Mouse (Mus musculus) forebrain, embryonic 11.5 days (tissue): ENCODE measurements around the gene Zfp459. TPM values are rescaled to one million over a fixed set of nuclear protein-coding genes. Genes with fewer than 3 reads are reported as not detected.

Experiments used
- ATAC-seq: fragments of 200-750 bp; cut with Nextera tagmentation; replicated peaks from 2 replicates; pipeline ENCODE4 v1.8.0; 2017; ENCODE audit warnings: moderate TSS enrichment; ENCODE audit not compliant: low FRiP score
- DNase-seq: peaks from one replicate; pipeline ENCODE4 v3.0.0-alpha.2; 2017; ENCODE audit warnings: low spot score
- H3K27ac ChIP-seq: fragments of 300-500 bp; sonication (generic); 2 replicates; pipeline ENCODE4 v1.5.1; 2014; ENCODE audit warnings: low read depth, low read length
- H3K27me3 ChIP-seq: fragments of 300-500 bp; sonication (generic); 2 replicates; pipeline ENCODE4 v1.6.1; 2014; ENCODE audit warnings: mild to moderate bottlenecking, low read length, mixed read lengths; ENCODE audit not compliant: control insufficient read depth, insufficient read depth
- H3K36me3 ChIP-seq: fragments of 300-500 bp; sonication (generic); 2 replicates; pipeline ENCODE4 v1.6.1; 2014; ENCODE audit warnings: mild to moderate bottlenecking, low read length, moderate library complexity, mixed read lengths; ENCODE audit not compliant: control insufficient read depth, insufficient read depth
- H3K4me1 ChIP-seq: fragments of 300-500 bp; sonication (generic); replicated peaks from 2 replicates; pipeline ENCODE4 v1.6.1; 2014; ENCODE audit warnings: low read length, mixed read lengths; ENCODE audit not compliant: control insufficient read depth, insufficient read depth
- H3K4me2 ChIP-seq: fragments of 300-500 bp; sonication (generic); 2 replicates; pipeline ENCODE4 v1.6.1; 2014; ENCODE audit warnings: low read depth, mild to moderate bottlenecking, low read length, moderate library complexity, mixed read lengths; ENCODE audit not compliant: severe bottlenecking
- H3K4me3 ChIP-seq: fragments of 300-500 bp; sonication (generic); 2 replicates; pipeline ENCODE4 v1.5.1; 2014; ENCODE audit warnings: low read depth, low read length
- H3K9ac ChIP-seq: fragments of 300-500 bp; sonication (generic); 2 replicates; pipeline ENCODE4 v1.6.1; 2014; ENCODE audit warnings: low read length
- H3K9me3 ChIP-seq: fragments of 300-500 bp; sonication (generic); 2 replicates; pipeline ENCODE4 v1.6.1; 2016; ENCODE audit warnings: low read length, mixed read lengths; ENCODE audit not compliant: control insufficient read depth
- WGBS: fragments of 180-500 bp; shearing (Covaris S2); extraction: QIAGEN DNeasy Blood & Tissue Kit; methylation state at CpG from one replicate; pipeline ENCODE4 v1.1.7; 2014; 5-methylcytosine and 5-hydroxymethylcytosine counted together
- polyA plus RNA-seq: library from polyadenylated mRNA; unstranded; fragments of >200 nt; fragmentation: Nextera tagmentation; extraction: Ambion mirVana; gene quantifications from 2 replicates; pipeline ENCODE4 v1.2.1, GENCODE M21; 2014

Gene Zfp459
- polyA plus RNA-seq, 1 experiment from 2014 or later: 0.76 TPM

DNA sequence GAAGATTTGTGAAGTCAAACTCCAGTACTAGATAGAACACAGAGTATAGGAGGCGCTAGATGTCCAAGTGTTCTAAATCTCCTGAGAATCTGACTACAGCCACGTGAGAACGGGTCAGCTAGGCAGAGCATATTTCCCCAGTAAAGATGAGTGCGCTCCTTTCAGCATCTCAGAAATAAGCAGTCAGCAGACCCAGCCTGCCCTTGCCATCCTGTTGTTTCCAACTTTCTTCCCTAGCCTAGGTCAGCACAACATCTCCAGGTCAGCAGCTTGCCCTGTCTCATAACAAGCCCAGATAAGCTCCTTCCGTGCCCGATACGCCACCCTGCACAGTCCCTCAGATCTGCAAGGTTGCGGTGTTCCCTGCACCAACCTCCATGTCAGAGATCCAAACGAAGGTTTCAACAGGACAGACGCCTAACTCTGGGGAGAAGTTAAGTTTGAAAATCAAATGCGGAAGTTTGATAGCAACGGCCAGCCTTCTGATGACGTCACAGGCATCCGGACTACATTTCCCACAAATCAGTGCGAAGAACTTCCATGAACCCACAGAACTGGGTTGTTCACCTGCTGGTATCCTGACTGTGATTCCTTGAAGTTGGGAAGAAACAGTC is 61.0 kb downstream of the Zfp459 start, which contains the start of the genes Gm28044 and Zfp953:
TSS of gene Gm28044 (minus strand) at position 406 of the 614 bp plus-strand sequence.
TSS of gene Zfp953 (minus strand) at position 475 of the 614 bp plus-strand sequence.
- ATAC-seq (peak; percentile 92), DNase-seq (peak; percentile 86)
- Histone ChIP-seq H3K27ac (no peak within 1 kb of the TSS), H3K9me3 (no peaks in the 10 kb centered on the region), H3K9ac (peak within 1 kb of the TSS; percentile 68), H3K4me3 (peak within 1 kb of the TSS; percentile 56), H3K27me3 (no peaks in the 10 kb centered on the region), H3K4me1 (peaks cover 2% of the 10 kb centered on the region; the same call in 1 of the 2 replicates), H3K36me3 (no peaks in the 10 kb centered on the region), H3K4me2 (peak within 1 kb of the TSS; percentile 56)
- WGBS: 2% methylated on average over 15 of the region's 15 CpGs

Other genes with a start within 250 kb of the Zfp459 start
- 4.6 and 5.2 TPM in 2 replicates for gene Rsl1, start 248.2 kb downstream of the Zfp459 start, polyA plus RNA-seq
- 2.1 and 2.3 TPM in 2 replicates for gene Zfp455, start 226.9 kb downstream of the Zfp459 start, polyA plus RNA-seq
- gene Zfp458, start 143.0 kb downstream of the Zfp459 start, polyA plus RNA-seq: 1.5 and 1.9 TPM in 2 replicates
- 0.36 and 0.56 TPM in 2 replicates for gene Zfp457, start 114.9 kb downstream of the Zfp459 start, polyA plus RNA-seq
- gene Zfp595, start 88.8 kb downstream of the Zfp459 start, polyA plus RNA-seq: 1.7 and 2.3 TPM in 2 replicates
- 1.6 and 2.1 TPM in 2 replicates for gene Gm28044, start 60.9 kb downstream of the Zfp459 start, polyA plus RNA-seq
- 0.95 and 1.1 TPM in 2 replicates for gene Zfp953, start 60.8 kb downstream of the Zfp459 start, polyA plus RNA-seq
- gene Gm28041, start 45.7 kb downstream of the Zfp459 start, polyA plus RNA-seq: not detected in 2 replicates
- 0.79 and 0.81 TPM in 2 replicates for gene Zfp456, start 45.6 kb downstream of the Zfp459 start, polyA plus RNA-seq
- gene Zfp429, start 21.6 kb downstream of the Zfp459 start, polyA plus RNA-seq: 3.7 and 4.4 TPM in 2 replicates
- gene Zfp874a, start 30.2 kb upstream of the Zfp459 start, polyA plus RNA-seq: 5.2 and 6.0 TPM in 2 replicates
- 0.79 and 0.84 TPM in 2 replicates for gene Zfp874b, start 62.8 kb upstream of the Zfp459 start, polyA plus RNA-seq
- gene Zfp58, start 79.1 kb upstream of the Zfp459 start, polyA plus RNA-seq: 14.3 and 15.3 TPM in 2 replicates
- 0.19 TPM in 1 of 2 replicates, not detected in the other for gene Gm26965, start 104.7 kb upstream of the Zfp459 start, polyA plus RNA-seq
- gene Zfp87, start 104.8 kb upstream of the Zfp459 start, polyA plus RNA-seq: 27.3 and 29.5 TPM in 2 replicates
- 16.9 and 19.2 TPM in 2 replicates for gene Zfp748, start 132.4 kb upstream of the Zfp459 start, polyA plus RNA-seq
- 4.1 and 5.5 TPM in 2 replicates for gene Zfp729b, start 188.3 kb upstream of the Zfp459 start, polyA plus RNA-seq
- not detected in 2 replicates for gene Gm49345, start 216.4 kb upstream of the Zfp459 start, polyA plus RNA-seq
- 3.4 and 4.5 TPM in 2 replicates for gene Zfp729a, start 216.4 kb upstream of the Zfp459 start, polyA plus RNA-seq